Mouse (Mus musculus) heart, embryonic 11.5 days (tissue): Measurements from ENCODE around the gene Gm20498. TPM values are rescaled to one million over a fixed set of nuclear protein-coding genes. Genes with fewer than 3 reads are reported as not detected.

Experiments
- ATAC-seq: fragments of 200-750 bp; cut with Nextera tagmentation; replicated peaks from 2 replicates; pipeline ENCODE4 v1.8.0; 2017; ENCODE audit warnings: moderate library complexity; ENCODE audit not compliant: insufficient number of reproducible peaks, low FRiP score, low TSS enrichment
- H3K27ac ChIP-seq: fragments of 300-500 bp; sonication (generic); 2 replicates; pipeline ENCODE4 v1.5.1; 2014; ENCODE audit warnings: mild to moderate bottlenecking, low read depth, low read length
- H3K27me3 ChIP-seq: fragments of 300-500 bp; sonication (generic); 2 replicates; pipeline ENCODE4 v1.6.1; 2014; ENCODE audit warnings: mild to moderate bottlenecking, low read length, mixed read lengths; ENCODE audit not compliant: control insufficient read depth, insufficient read depth
- H3K36me3 ChIP-seq: fragments of 300-500 bp; sonication (generic); 2 replicates; pipeline ENCODE4 v1.6.1; 2014; ENCODE audit warnings: mild to moderate bottlenecking, low read length, moderate library complexity, mixed read lengths; ENCODE audit not compliant: control insufficient read depth, insufficient read depth
- H3K4me1 ChIP-seq: fragments of 300-500 bp; sonication (generic); 2 replicates; pipeline ENCODE4 v1.6.1; 2014; ENCODE audit warnings: low read length; ENCODE audit not compliant: control insufficient read depth, insufficient read depth
- H3K4me2 ChIP-seq: fragments of 300-500 bp; sonication (generic); 2 replicates; pipeline ENCODE4 v1.6.1; 2014; ENCODE audit warnings: mild to moderate bottlenecking, moderate library complexity
- H3K4me3 ChIP-seq: fragments of 300-500 bp; sonication (generic); 2 replicates; pipeline ENCODE4 v1.5.1; 2014; ENCODE audit warnings: low read depth, low read length
- H3K9ac ChIP-seq: fragments of 300-500 bp; sonication (generic); 2 replicates; pipeline ENCODE4 v1.6.1; 2014; ENCODE audit warnings: mild to moderate bottlenecking, low read depth, low read length, moderate library complexity
- H3K9me3 ChIP-seq: fragments of 300-500 bp; sonication (generic); replicated peaks from 2 replicates; pipeline ENCODE4 v1.6.1; 2016; ENCODE audit warnings: low read length; ENCODE audit not compliant: control insufficient read depth
- WGBS: fragments of 180-500 bp; shearing (Covaris S2); extraction: QIAGEN DNeasy Blood & Tissue Kit; methylation state at CpG from one replicate; pipeline ENCODE4 v1.1.7; 2014; ENCODE audit not compliant: insufficient replicate concordance; 5-methylcytosine and 5-hydroxymethylcytosine counted together
- polyA plus RNA-seq: library from polyadenylated mRNA; unstranded; fragments of >200 nt; fragmentation: Nextera tagmentation; extraction: Ambion mirVana; gene quantifications from 2 replicates; pipeline ENCODE4 v1.2.1, GENCODE M21; 2014

Gm20498 gene
- polyA plus RNA-seq, 1 experiment from 2014 or later = 36.3 TPM

DNA sequence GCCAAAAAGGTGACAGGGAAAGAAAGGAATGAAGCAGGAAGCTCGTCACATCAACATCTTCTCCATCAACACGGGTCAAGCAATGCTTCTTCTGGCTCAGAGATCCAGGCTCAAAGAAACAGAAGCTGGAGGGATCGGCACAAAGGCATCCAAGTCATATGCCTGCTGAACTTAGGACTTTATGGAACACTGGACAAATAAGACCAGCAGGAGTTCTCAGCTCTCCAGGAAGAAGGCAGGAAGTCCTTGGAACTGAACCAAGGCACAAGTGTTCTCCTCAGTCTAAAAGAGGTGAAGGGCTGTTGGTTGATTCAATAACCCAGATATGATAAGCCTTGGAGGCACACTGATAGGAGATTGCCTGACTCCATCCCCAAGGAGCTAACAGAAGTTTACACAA is 207.7 kb downstream of the Gm20498 start:
- Histone ChIP-seq H3K4me3 (no peak overlapping the region), H3K4me1 (peaks cover 8% of the 10 kb centered on the region), H3K27me3 (0 out of 2 replicates have a peak, but pooled peaks cover 2% of the 10 kb centered on the region), H3K9me3 (no peaks in the 10 kb centered on the region), H3K4me2 (no peak overlapping the region), H3K9ac (no peak overlapping the region), H3K27ac (no peak overlapping the region), H3K36me3 (no peaks in the 10 kb centered on the region)
- no peak for ATAC-seq
- 70% methylated on average over 3 of the region's 3 CpGs for WGBS

DNA sequence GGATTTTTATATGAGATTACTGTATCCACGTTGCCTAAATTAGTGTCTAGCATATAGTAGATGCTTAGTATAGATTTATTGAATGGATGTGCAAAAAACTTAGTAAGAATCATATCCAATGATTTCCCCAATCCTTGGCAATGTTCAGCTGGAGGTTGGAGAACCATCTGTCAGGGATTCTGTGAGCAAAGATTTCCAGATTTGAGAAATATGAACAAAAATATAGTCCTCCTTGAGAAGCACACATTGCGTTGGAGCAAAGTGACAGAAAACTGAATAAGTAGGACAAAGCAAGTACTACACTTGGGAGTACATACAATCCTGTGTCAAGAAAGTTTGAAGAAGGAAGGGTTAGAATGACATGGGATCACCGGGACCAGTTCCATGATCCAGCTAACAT is 208.6 kb downstream of the Gm20498 start:
- Histone ChIP-seq H3K27ac (no peak overlapping the region), H3K9ac (no peak overlapping the region), H3K9me3 (no peaks in the 10 kb centered on the region), H3K4me1 (peaks cover 8% of the 10 kb centered on the region), H3K4me3 (no peak overlapping the region), H3K27me3 (no peaks in the 10 kb centered on the region), H3K36me3 (no peaks in the 10 kb centered on the region), H3K4me2 (no peak overlapping the region)
- no peak for ATAC-seq
- 84% methylated on average over 3 of the region's 3 CpGs for WGBS

DNA sequence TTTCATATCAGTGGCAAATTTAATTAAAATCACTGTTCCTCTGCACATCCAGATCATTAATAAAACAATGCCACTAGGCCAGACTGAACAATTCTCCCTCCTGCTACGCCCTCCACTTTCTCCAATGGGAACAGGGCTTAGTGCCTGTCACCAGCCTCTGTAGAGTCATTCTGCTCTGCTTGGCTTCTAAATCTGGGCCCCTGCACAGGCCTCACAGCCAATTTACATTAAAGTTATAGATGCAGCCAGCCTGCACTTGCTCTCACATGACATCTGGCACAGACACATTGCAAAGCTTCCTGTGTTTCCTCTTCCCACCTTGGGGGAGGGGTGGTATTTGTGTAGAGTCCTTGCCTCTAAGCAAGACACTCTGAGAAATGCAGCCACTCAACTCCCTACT is 211.7 kb downstream of the Gm20498 start:
- Histone ChIP-seq H3K27me3 (no peaks in the 10 kb centered on the region), H3K4me3 (no peak overlapping the region), H3K9ac (no peak overlapping the region), H3K4me1 (peaks cover 8% of the 10 kb centered on the region), H3K4me2 (no peak overlapping the region), H3K27ac (no peak overlapping the region), H3K9me3 (no peaks in the 10 kb centered on the region), H3K36me3 (no peaks in the 10 kb centered on the region)
- peak; percentile 46; the same call in 1 of the 2 replicates for ATAC-seq
- 63% methylated on average over 1 of the region's 1 CpGs for WGBS

DNA sequence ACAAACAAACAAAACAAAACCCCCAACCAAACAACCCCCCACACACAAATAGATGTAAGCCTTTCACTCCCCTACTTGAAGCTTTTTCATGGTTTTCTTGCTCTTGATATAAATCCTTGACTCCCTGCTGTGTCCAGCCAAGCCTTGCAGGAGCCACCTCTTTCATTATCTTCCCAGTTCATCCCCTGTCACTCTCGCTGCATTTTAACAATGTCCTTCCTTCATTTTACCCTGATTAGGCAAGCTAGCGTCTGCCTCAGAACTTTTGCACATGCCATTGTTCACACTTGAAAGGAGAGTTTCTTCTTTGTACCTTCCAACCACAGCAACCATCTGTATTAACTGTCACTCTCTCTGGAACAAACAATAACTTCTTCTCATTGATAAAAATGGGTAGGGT is 214.9 kb downstream of the Gm20498 start:
- Histone ChIP-seq H3K4me1 (peaks cover 8% of the 10 kb centered on the region), H3K9me3 (no peaks in the 10 kb centered on the region), H3K36me3 (no peaks in the 10 kb centered on the region), H3K27ac (no peak overlapping the region), H3K4me3 (no peak overlapping the region), H3K9ac (no peak overlapping the region), H3K27me3 (no peaks in the 10 kb centered on the region), H3K4me2 (no peak overlapping the region)
- WGBS = 22% methylated on average over 2 of the region's 2 CpGs
- no peak for ATAC-seq

DNA sequence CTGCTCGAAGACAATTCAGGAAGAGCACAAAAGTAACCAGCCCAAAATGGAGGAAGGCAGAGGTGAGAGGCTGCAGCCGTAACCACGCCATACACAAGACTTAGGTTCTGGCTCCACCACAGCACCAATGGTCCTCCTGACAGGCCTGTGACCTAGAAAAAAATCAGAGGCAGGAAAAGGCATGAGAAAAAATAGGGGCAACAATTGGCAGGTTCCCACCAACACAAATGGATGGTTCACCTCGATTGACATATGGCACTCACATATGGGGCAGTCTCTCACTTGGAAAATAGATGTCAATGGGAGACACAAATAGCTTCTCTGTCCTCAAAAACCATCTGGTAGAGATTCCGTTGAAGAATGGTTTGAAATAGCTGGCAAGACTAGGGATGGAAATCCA is 216.8 kb downstream of the Gm20498 start:
- no peak overlapping the region for H3K4me3 ChIP-seq
- H3K4me2 ChIP-seq = no peak overlapping the region
- H3K27ac ChIP-seq = no peak overlapping the region
- WGBS = 80% methylated on average over 5 of the region's 5 CpGs
- H3K9me3 ChIP-seq = no peaks in the 10 kb centered on the region
- no peaks in the 10 kb centered on the region for H3K36me3 ChIP-seq
- H3K4me1 ChIP-seq = peaks cover 6% of the 10 kb centered on the region
- ATAC-seq = no peak
- no peak overlapping the region for H3K9ac ChIP-seq
- no peaks in the 10 kb centered on the region for H3K27me3 ChIP-seq

Other genes starting within 250 kb of the Gm20498 start
- 0.16 and 0.42 TPM in 2 replicates for gene Slc8a3, start 199.7 kb downstream of the Gm20498 start, polyA plus RNA-seq
- gene Gm4787, start 153.4 kb downstream of the Gm20498 start, polyA plus RNA-seq = 0.15 and 0.36 TPM in 2 replicates
- 0.66 and 0.96 TPM in 2 replicates for gene Adam4, start 111.0 kb downstream of the Gm20498 start, polyA plus RNA-seq
- gene Cox16, start 47.8 kb downstream of the Gm20498 start, polyA plus RNA-seq = 93.4 and 109 TPM in 2 replicates
- gene Synj2bp, start within 50 bp of the Gm20498 start, polyA plus RNA-seq = 35.0 and 40.0 TPM in 2 replicates
- 0.27 and 0.31 TPM in 2 replicates for gene Adam21, start 35.6 kb upstream of the Gm20498 start, polyA plus RNA-seq
- gene Med6, start 62.1 kb upstream of the Gm20498 start, polyA plus RNA-seq = 70.7 and 76.5 TPM in 2 replicates
- gene Ttc9, start 98.3 kb upstream of the Gm20498 start, polyA plus RNA-seq = 0.77 and 1.2 TPM in 2 replicates
- gene Map3k9, start 248.3 kb upstream of the Gm20498 start, polyA plus RNA-seq = 0.04 and 0.52 TPM in 2 replicates